Mouse (Mus musculus) midbrain, embryonic 11.5 days (tissue): ENCODE measurements around the gene Platr17. TPM values are rescaled to one million over a fixed set of nuclear protein-coding genes. Genes with fewer than 3 reads are reported as not detected.

Experiments
- ATAC-seq: fragments of 200-750 bp; cut with Nextera tagmentation; 2 replicates; pipeline ENCODE4 v1.8.0; 2017; ENCODE audit warnings: moderate TSS enrichment, moderate library complexity; ENCODE audit not compliant: low FRiP score
- DNase-seq: peaks from one replicate; pipeline ENCODE4 v3.0.0; 2015; ENCODE audit warnings: low spot score; ENCODE audit errors: missing footprints
- H3K27ac ChIP-seq: fragments of 300-500 bp; sonication (generic); 2 replicates; pipeline ENCODE4 v1.5.1; 2014; ENCODE audit warnings: low read depth, low read length
- H3K27me3 ChIP-seq: fragments of 300-500 bp; sonication (generic); 2 replicates; pipeline ENCODE4 v1.6.1; 2014; ENCODE audit warnings: mild to moderate bottlenecking, low read length, moderate library complexity, mixed read lengths; ENCODE audit not compliant: control insufficient read depth, insufficient read depth
- H3K36me3 ChIP-seq: fragments of 300-500 bp; sonication (generic); 2 replicates; pipeline ENCODE4 v1.6.1; 2014; ENCODE audit warnings: mild to moderate bottlenecking, low read length, moderate library complexity, mixed read lengths; ENCODE audit not compliant: control insufficient read depth, insufficient read depth
- H3K4me1 ChIP-seq: fragments of 300-500 bp; sonication (generic); 2 replicates; pipeline ENCODE4 v1.6.1; 2014; ENCODE audit warnings: low read length; ENCODE audit not compliant: control insufficient read depth, insufficient read depth
- H3K4me2 ChIP-seq: fragments of 300-500 bp; sonication (generic); 2 replicates; pipeline ENCODE4 v1.6.1; 2014; ENCODE audit warnings: mild to moderate bottlenecking, moderate library complexity
- H3K4me3 ChIP-seq: fragments of 300-500 bp; sonication (generic); 2 replicates; pipeline ENCODE4 v1.5.1; 2014; ENCODE audit warnings: low read depth, low read length
- H3K9ac ChIP-seq: fragments of 300-500 bp; sonication (generic); 2 replicates; pipeline ENCODE4 v1.6.1; 2014; ENCODE audit warnings: low read length
- H3K9me3 ChIP-seq: fragments of 300-500 bp; sonication (generic); 2 replicates; pipeline ENCODE4 v1.6.1; 2016; ENCODE audit warnings: low read length; ENCODE audit not compliant: control insufficient read depth
- WGBS: fragments of 180-500 bp; shearing (Covaris S2); extraction: QIAGEN DNeasy Blood & Tissue Kit; methylation state at CpG from one replicate; pipeline ENCODE4 v1.1.7; 2014; 5-methylcytosine and 5-hydroxymethylcytosine counted together
- microRNA-seq: library from miRNA; unstranded; fragments of <30 nt; microRNA quantifications from one replicate; pipeline ENCODE4, GENCODE M21; 2017
- polyA plus RNA-seq: library from polyadenylated mRNA; unstranded; fragments of >200 nt; fragmentation: Nextera tagmentation; extraction: Ambion mirVana; gene quantifications from 2 replicates; pipeline ENCODE4 v1.2.1, GENCODE M21; 2014

The Platr17 gene
- polyA plus RNA-seq, 1 experiment from 2014 or later: 0.22 TPM

DNA sequence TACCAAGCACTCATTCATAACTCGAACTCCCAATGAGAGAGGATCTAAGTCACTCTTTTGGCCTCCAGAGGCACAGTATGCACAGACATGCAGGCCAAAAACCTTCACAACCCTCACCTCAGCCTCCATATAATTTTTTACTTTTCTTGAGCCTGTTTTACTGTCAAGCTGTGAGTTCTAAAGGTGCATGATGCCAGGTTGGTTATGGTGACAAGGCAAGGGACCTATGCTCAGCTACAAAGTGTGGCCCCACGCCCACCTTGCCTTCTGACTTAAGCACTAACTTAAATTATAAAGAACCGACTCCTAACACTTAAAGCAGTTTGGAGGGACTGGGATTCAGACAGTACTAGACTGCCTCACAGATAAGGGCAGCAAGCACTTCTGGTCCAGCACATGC, 48.4 kb downstream of the Platr17 start:
- Histone ChIP-seq H3K9ac (no peak overlapping the region; the same call in 1 of the 2 replicates), H3K4me1 (peaks cover 44% of the 10 kb centered on the region), H3K36me3 (peaks cover 19% of the 10 kb centered on the region), H3K9me3 (no peaks in the 10 kb centered on the region), H3K4me3 (no peak overlapping the region), H3K27me3 (no peaks in the 10 kb centered on the region), H3K4me2 (no peak overlapping the region), H3K27ac (no peak overlapping the region)
- no peak for ATAC-seq
- WGBS: 86% methylated on average over 3 of the region's 3 CpGs
- DNase-seq: no peak

DNA sequence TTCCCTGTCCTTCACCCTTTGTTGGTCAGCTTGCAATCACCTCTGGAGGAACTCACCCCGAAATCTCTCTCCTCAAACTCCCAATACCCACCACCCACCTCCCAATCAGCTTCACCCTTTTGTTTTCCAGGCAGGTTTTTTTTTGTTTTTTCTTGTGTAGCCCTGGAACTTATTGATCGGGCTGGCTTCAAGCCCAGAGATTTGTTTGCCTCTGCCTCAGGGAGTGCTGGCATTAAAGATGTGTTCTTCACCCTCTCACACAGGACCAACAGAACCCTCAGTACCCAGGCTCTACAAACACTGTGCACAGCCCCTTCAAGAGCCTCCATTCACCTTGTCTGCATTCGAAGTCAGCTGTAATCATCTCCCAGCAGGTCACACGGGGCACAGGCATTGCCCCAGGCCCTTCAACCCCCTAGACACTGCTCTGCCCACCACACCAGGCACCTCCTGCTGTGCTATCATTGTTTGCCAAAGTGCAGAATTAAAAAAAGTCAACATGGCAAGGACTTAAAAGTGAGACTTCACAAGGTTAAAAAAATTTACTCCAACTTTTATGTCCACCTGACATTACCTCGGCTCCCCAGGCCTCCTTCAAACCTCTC, 49.1 kb downstream of the Platr17 start:
- Histone ChIP-seq H3K27ac (peak overlapping the region; percentile 84; the same call in 1 of the 2 replicates), H3K36me3 (peaks cover 24% of the 10 kb centered on the region)

DNA sequence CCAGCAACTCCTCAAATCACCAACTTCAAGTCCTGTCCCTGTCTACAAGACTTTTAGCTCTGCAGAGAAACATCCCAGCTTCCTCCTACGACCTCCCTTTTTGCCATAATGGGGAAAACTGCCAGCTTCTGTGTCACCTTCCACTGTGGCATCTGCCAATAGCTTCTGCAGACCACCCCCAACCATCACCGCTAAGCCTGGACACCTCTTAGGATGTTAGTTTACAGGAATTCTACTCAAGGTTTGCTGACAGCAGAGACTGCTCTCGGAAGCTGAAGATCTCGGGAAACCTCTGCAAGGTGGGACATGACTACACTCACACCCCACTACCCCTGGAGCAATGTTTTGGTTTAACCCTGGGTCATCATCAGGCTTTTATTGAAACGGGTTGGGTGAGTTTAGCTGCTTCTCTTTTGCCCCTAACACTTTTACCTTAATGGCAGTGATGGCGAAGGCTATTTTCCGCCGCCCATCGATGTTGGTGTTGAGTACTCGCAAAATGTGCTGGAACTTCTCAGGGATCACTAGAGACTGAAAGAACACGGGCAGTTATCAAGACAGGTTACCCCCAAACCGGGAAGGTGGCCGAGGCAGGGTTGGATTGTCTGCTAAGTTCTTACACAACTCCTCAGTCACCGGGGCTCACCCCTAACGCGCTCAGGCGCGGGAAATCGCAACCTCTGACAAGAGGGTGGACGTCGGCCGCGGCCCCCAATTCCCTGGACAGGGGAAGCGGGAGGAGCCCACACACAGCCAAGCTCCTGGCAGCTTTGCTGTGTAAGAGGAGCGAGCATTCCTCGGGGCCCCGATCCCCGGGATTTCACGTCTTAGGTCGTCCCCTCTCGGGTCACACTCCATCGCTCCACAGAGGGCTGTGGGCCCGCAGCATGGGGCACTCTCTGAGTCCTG, 50.0 kb downstream of the Platr17 start:
- Histone ChIP-seq H3K9me3 (no peaks in the 10 kb centered on the region), H3K27ac (peak overlapping the region; percentile 84), H3K4me1 (peaks cover 44% of the 10 kb centered on the region), H3K36me3 (peaks cover 28% of the 10 kb centered on the region), H3K27me3 (no peaks in the 10 kb centered on the region), H3K4me2 (peak overlapping the region; percentile 99), H3K4me3 (peak overlapping the region; percentile 98), H3K9ac (peak overlapping the region; percentile 99)
- WGBS: 1% methylated on average over 33 of the region's 33 CpGs
- ATAC-seq: peak; percentile 48
- peak; percentile 83 for DNase-seq

More for the DNA sequence above, 49.1 kb downstream of the Platr17 start:
- Histone ChIP-seq H3K4me1 (peaks cover 44% of the 10 kb centered on the region), H3K9ac (peak overlapping the region; percentile 99), H3K4me2 (peak overlapping the region; percentile 99), H3K9me3 (no peaks in the 10 kb centered on the region), H3K27me3 (no peaks in the 10 kb centered on the region), H3K4me3 (peak overlapping the region; percentile 98)
- ATAC-seq: no peak
- WGBS: 47% methylated on average over 5 of the region's 5 CpGs
- DNase-seq: no peak

DNA sequence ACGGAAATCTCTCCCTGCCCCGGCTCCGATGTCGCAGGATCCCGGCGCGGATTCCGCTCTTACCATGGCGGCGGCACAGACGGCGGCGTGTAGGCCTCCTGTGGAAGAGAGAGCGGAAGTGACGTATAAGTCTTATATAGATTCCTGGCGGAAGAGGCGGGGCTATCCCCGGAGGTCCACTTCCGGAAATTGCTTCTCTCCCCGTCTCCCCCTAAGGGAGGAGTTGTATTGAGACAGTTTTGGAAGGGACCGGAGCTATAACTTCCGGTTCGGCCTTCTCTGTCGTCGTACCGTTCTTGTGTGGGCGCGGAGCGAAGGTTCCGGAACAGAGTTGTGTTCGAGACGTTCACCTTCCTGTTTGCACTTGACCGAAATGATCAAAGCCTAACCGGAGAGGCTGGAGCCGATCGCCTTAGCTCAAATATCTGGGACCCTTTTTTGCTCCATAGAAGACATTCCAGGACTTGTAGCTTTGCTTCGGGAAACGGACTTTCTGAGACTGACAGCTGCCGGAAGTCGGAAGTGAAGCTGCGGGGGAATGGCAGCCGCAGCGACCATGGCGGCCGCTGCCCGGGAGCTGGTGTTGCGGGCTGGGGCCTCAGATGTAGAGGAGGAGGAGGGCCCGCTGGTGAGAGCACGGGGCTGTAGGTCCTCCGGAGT, 50.8 kb downstream of the Platr17 start, which contains the start of the genes Vps52 and Rps18:
Gene Vps52 (plus strand): TSS at position 258 of the 660 bp plus-strand sequence.
Gene Rps18 (minus strand): TSS at position 447 of the 660 bp plus-strand sequence.
- peaks cover 24% of the 10 kb centered on the region for H3K36me3 ChIP-seq
- WGBS: under 1% methylated on average over 50 of the region's 50 CpGs
- H3K27ac ChIP-seq: peak within 1 kb of the TSS; percentile 84
- ATAC-seq (peak; percentile 88), DNase-seq (peak; percentile 100)
- peak within 1 kb of the TSS; percentile 98 for H3K4me3 ChIP-seq
- no peaks in the 10 kb centered on the region for H3K27me3 ChIP-seq
- peaks cover 44% of the 10 kb centered on the region for H3K4me1 ChIP-seq
- H3K4me2 ChIP-seq: peak within 1 kb of the TSS; percentile 99
- H3K9me3 ChIP-seq: no peaks in the 10 kb centered on the region
- peak within 1 kb of the TSS; percentile 99 for H3K9ac ChIP-seq

Small RNA genes within 50 kb of the gene (microRNA-seq; reads per million reads assigned to microRNA genes)
- gene Gm27740: not detected

Other genes starting within 250 kb of the Platr17 start
- 581 and 639 TPM in 2 replicates for gene Hnrnpm, start 218.3 kb upstream of the Platr17 start, polyA plus RNA-seq
- gene March2, start 186.5 kb upstream of the Platr17 start, polyA plus RNA-seq: 37.3 and 39.0 TPM in 2 replicates
- gene Rab11b, start 144.6 kb upstream of the Platr17 start, polyA plus RNA-seq: 295 and 314 TPM in 2 replicates
- gene Angptl4, start 123.3 kb upstream of the Platr17 start, polyA plus RNA-seq: 20.6 and 21.4 TPM in 2 replicates
- 18.3 and 23.9 TPM in 2 replicates for gene Kank3, start 94.6 kb upstream of the Platr17 start, polyA plus RNA-seq
- gene Rps28, start 80.6 kb upstream of the Platr17 start, polyA plus RNA-seq: 748 and 845 TPM in 2 replicates
- gene Ndufa7, start 80.6 kb upstream of the Platr17 start, polyA plus RNA-seq: 408 and 456 TPM in 2 replicates
- gene Cd320, start 62.0 kb upstream of the Platr17 start, polyA plus RNA-seq: 67.5 and 70.5 TPM in 2 replicates
- gene Gm7029, start 31.3 kb upstream of the Platr17 start, polyA plus RNA-seq: not detected in 2 replicates
- 8.1 and 11.4 TPM in 2 replicates for gene Kifc1, start 14.5 kb upstream of the Platr17 start, polyA plus RNA-seq
- gene Daxx, start 4.3 kb downstream of the Platr17 start, polyA plus RNA-seq: 59.5 and 60.4 TPM in 2 replicates
- 13.6 and 14.8 TPM in 2 replicates for gene Tapbp, start 10.8 kb downstream of the Platr17 start, polyA plus RNA-seq
- gene Zbtb22, start 10.8 kb downstream of the Platr17 start, polyA plus RNA-seq: 8.0 and 9.4 TPM in 2 replicates
- gene Rgl2, start 24.4 kb downstream of the Platr17 start, polyA plus RNA-seq: 29.3 and 33.6 TPM in 2 replicates
- 206 and 208 TPM in 2 replicates for gene Pfdn6, start 35.2 kb downstream of the Platr17 start, polyA plus RNA-seq
- gene Wdr46, start 35.5 kb downstream of the Platr17 start, polyA plus RNA-seq: 27.4 and 28.9 TPM in 2 replicates
- 3.4 and 4.2 TPM in 2 replicates for gene B3galt4, start 46.4 kb downstream of the Platr17 start, polyA plus RNA-seq
- gene Vps52, start 50.7 kb downstream of the Platr17 start, polyA plus RNA-seq: 36.3 and 36.5 TPM in 2 replicates
- 1,159 and 1,302 TPM in 2 replicates for gene Rps18, start 50.9 kb downstream of the Platr17 start, polyA plus RNA-seq
- 30.0 and 37.2 TPM in 2 replicates for gene H2-K1, start 95.2 kb downstream of the Platr17 start, polyA plus RNA-seq
- 5.5 and 7.1 TPM in 2 replicates for gene Ring1, start 119.5 kb downstream of the Platr17 start, polyA plus RNA-seq
- gene H2-Ke6, start 122.9 kb downstream of the Platr17 start, polyA plus RNA-seq: 95.4 and 99.0 TPM in 2 replicates
- gene Slc39a7, start 126.5 kb downstream of the Platr17 start, polyA plus RNA-seq: 85.1 and 97.4 TPM in 2 replicates
- 17.2 and 17.9 TPM in 2 replicates for gene Rxrb, start 126.7 kb downstream of the Platr17 start, polyA plus RNA-seq
- 0.52 and 1.4 TPM in 2 replicates for gene Col11a2, start 134.3 kb downstream of the Platr17 start, polyA plus RNA-seq
- 0.19 and 0.33 TPM in 2 replicates for gene H2-Oa, start 187.2 kb downstream of the Platr17 start, polyA plus RNA-seq
- gene H2-DMa, start 214.4 kb downstream of the Platr17 start, polyA plus RNA-seq: 8.0 and 9.5 TPM in 2 replicates
- 98.7 and 99.2 TPM in 2 replicates for gene Brd2, start 217.5 kb downstream of the Platr17 start, polyA plus RNA-seq
- gene H2-DMb2, start 238.2 kb downstream of the Platr17 start, polyA plus RNA-seq: not detected in 2 replicates
- 0.25 and 0.38 TPM in 2 replicates for gene H2-DMb1, start 247.9 kb downstream of the Platr17 start, polyA plus RNA-seq